Mouse (Mus musculus) liver, postnatal 0 days (tissue): Measurements from ENCODE around the gene Dock11. TPM values are rescaled to one million over a fixed set of nuclear protein-coding genes. Genes with fewer than 3 reads are reported as not detected.

Source experiments
- ATAC-seq: fragments of 200-750 bp; cut with Nextera tagmentation; 2 replicates; pipeline ENCODE4 v1.8.0; 2017; ENCODE audit warnings: mild to moderate bottlenecking, moderate library complexity
- DNase-seq: peaks from one replicate; pipeline ENCODE4 v3.0.0-alpha.2; 2016
- H3K27ac ChIP-seq: fragments of 300-500 bp; sonication (generic); 2 replicates; pipeline ENCODE4 v1.5.1; 2014; ENCODE audit warnings: antibody characterized with exemption, moderate library complexity, mild to moderate bottlenecking, low read depth
- H3K27me3 ChIP-seq: fragments of 300-500 bp; sonication (generic); 2 replicates; pipeline ENCODE4 v1.6.1; 2014; ENCODE audit warnings: low read length, control low read depth, mixed read lengths; ENCODE audit not compliant: insufficient read depth
- H3K36me3 ChIP-seq: fragments of 300-500 bp; sonication (generic); replicated peaks from 2 replicates; pipeline ENCODE4 v1.6.1; 2014; ENCODE audit warnings: mild to moderate bottlenecking, control low read depth, low read length, moderate library complexity, mixed read lengths; ENCODE audit not compliant: insufficient read depth
- H3K4me1 ChIP-seq: fragments of 300-500 bp; sonication (generic); 2 replicates; pipeline ENCODE4 v1.6.1; 2014; ENCODE audit warnings: antibody characterized with exemption, mild to moderate bottlenecking, control low read depth; ENCODE audit not compliant: insufficient read depth
- H3K4me2 ChIP-seq: fragments of 300-500 bp; sonication (generic); 2 replicates; pipeline ENCODE4 v1.6.1; 2014; ENCODE audit warnings: low read depth, mild to moderate bottlenecking, low read length, moderate library complexity, mixed read lengths
- H3K4me3 ChIP-seq: fragments of 300-500 bp; sonication (generic); 2 replicates; pipeline ENCODE4 v1.5.1; 2014; ENCODE audit warnings: low read depth, low read length
- H3K9ac ChIP-seq: fragments of 300-500 bp; sonication (generic); replicated peaks from 2 replicates; pipeline ENCODE4 v1.6.1; 2014; ENCODE audit warnings: mild to moderate bottlenecking, moderate library complexity
- H3K9me3 ChIP-seq: fragments of 300-500 bp; sonication (generic); 2 replicates; pipeline ENCODE4 v1.6.1; 2016; ENCODE audit warnings: mild to moderate bottlenecking, control low read depth, low read length, mixed read lengths
- CTCF ChIP-seq: sonication (generic); IDR thresholded peaks from 2 replicates; pipeline ENCODE4 v1.5.1; 2016; ENCODE audit warnings: antibody characterized with exemption, low read depth
- EP300 ChIP-seq: IDR thresholded peaks from 2 replicates; pipeline ENCODE4 v1.6.1; 2016; ENCODE audit warnings: antibody characterized with exemption, low read depth, mild to moderate bottlenecking
- WGBS: fragments of 180-500 bp; shearing (Covaris S2); extraction: QIAGEN DNeasy Blood & Tissue Kit; methylation state at CpG from one replicate; pipeline ENCODE4 v1.1.7; 2014; ENCODE audit not compliant: insufficient replicate concordance; 5-methylcytosine and 5-hydroxymethylcytosine counted together
- polyA plus RNA-seq: library from polyadenylated mRNA; unstranded; fragments of >200 nt; fragmentation: Nextera tagmentation; extraction: Ambion mirVana; gene quantifications from 2 replicates; pipeline ENCODE4 v1.2.1, GENCODE M21; 2015

The Dock11 gene
- polyA plus RNA-seq, 1 experiment from 2014 or later, result 1.7 TPM

- no peaks in the 10 kb centered on the region for H3K4me1 ChIP-seq
- TF ChIP-seq EP300 (no peak), CTCF (0 out of 2 replicates have a peak, but pooled peaks have one; percentile 11)
- H3K36me3 ChIP-seq, result no peaks in the 10 kb centered on the region
- ATAC-seq (no peak), DNase-seq (no peak)
- H3K4me3 ChIP-seq, result no peak overlapping the region
- 42% methylated on average over 3 of the region's 3 CpGs for WGBS
- H3K9me3 ChIP-seq, result no peaks in the 10 kb centered on the region
- H3K9ac ChIP-seq, result no peak overlapping the region
- H3K27me3 ChIP-seq, result no peaks in the 10 kb centered on the region
- H3K27ac ChIP-seq, result no peak overlapping the region
- H3K4me2 ChIP-seq, result no peak overlapping the region
Observed at GRCm38 (mm10) chrX:36108601-36109000, 220.0 kb downstream of the Dock11 start.

- ATAC-seq (peak; percentile 78), DNase-seq (peak; percentile 43)
- H3K27ac ChIP-seq, result peak within 1 kb of the TSS; percentile 66
- no peak for TF ChIP-seq CTCF
- no peak for TF ChIP-seq EP300
- no peaks in the 10 kb centered on the region for H3K27me3 ChIP-seq
- H3K9ac ChIP-seq, result peak within 1 kb of the TSS; percentile 55
- no peaks in the 10 kb centered on the region for H3K36me3 ChIP-seq
- H3K4me2 ChIP-seq, result peak within 1 kb of the TSS; percentile 62
- no peaks in the 10 kb centered on the region for H3K4me1 ChIP-seq
- 26% methylated on average over 34 of the region's 51 CpGs for whole genome bisulfite sequencing
- peak within 1 kb of the TSS; percentile 53 for H3K4me3 ChIP-seq
- no peaks in the 10 kb centered on the region for H3K9me3 ChIP-seq
Observed at GRCm38 (mm10) chrX:36111622-36112421, 223.2 kb downstream of the Dock11 start, which contains the start of gene Il13ra1. Gene Il13ra1 (plus strand): TSS chrX:36112110.

GRCm38 (mm10) chrX:36112422-36112750 lies 223.8 kb downstream of the Dock11 start:
- Histone ChIP-seq H3K4me1 (no peaks in the 10 kb centered on the region), H3K36me3 (no peaks in the 10 kb centered on the region), H3K27ac (peak overlapping the region; percentile 66), H3K27me3 (no peaks in the 10 kb centered on the region), H3K9ac (peak overlapping the region; percentile 55), H3K4me2 (peak overlapping the region; percentile 62), H3K9me3 (no peaks in the 10 kb centered on the region), H3K4me3 (peak overlapping the region; percentile 53)
- TF ChIP-seq CTCF (no peak), EP300 (no peak)
- 21% methylated on average over 9 of the region's 9 CpGs for WGBS
- ATAC-seq (no peak), DNase-seq (no peak)

GRCm38 (mm10) chrX:36115171-36115570 lies 226.5 kb downstream of the Dock11 start:
- Histone ChIP-seq H3K36me3 (no peaks in the 10 kb centered on the region), H3K27me3 (no peaks in the 10 kb centered on the region), H3K27ac (no peak overlapping the region), H3K4me2 (no peak overlapping the region), H3K9me3 (no peaks in the 10 kb centered on the region), H3K9ac (no peak overlapping the region), H3K4me3 (no peak overlapping the region), H3K4me1 (no peaks in the 10 kb centered on the region)
- no peak for TF ChIP-seq EP300
- TF ChIP-seq CTCF, result no peak
- ATAC-seq, result no peak
- no peak for DNase-seq
- WGBS, result 64% methylated on average over 4 of the region's 4 CpGs

Other genes with a start within 250 kb of the Dock11 start
- 9.1 and 10.0 TPM in 2 replicates for gene Il13ra1, start 223.3 kb downstream of the Dock11 start, polyA plus RNA-seq